Comparison of ENCODE assay signal across 12 mouse cellular contexts in genomic region chr11:109348408-109348807, GRCm38 (mm10). TPM values are rescaled to one million over a fixed set of nuclear protein-coding genes. Genes with fewer than 3 reads are reported as not detected.
DNase-seq lines count a peak whose midpoint lies in the region; ATAC-seq and TF ChIP-seq lines count a peak whose summit lies in the region.
"Had no signal": no experiment of that assay in that cellular context is flagged by ENCODE, and none has a peak within 500 bp of the region (broad histone marks: within the 10 kb centered on the region; RNA-seq: fewer than 3 reads in every experiment).

No protein-coding gene starts in this region.

- H3K4me1 ChIP-seq in lung, embryonic 16.5 days (replicated peaks; ENCODE audit: control insufficient read depth, insufficient read depth, low read length), result peaks cover 45% of the 10 kb centered on the region
- H3K4me1 ChIP-seq in small intestine, adult 2 months (ENCODE audit: control insufficient read depth, insufficient read depth, insufficient read length, low read length), result peaks cover 54% of the 10 kb centered on the region
- no peaks in the 10 kb centered on the region for H3K4me1 ChIP-seq in midbrain, embryonic 11.5 days (ENCODE audit: control insufficient read depth, insufficient read depth, low read length)
- peaks cover 8% of the 10 kb centered on the region; the same call in 1 of the 2 replicates for H3K4me1 ChIP-seq in forebrain, embryonic 14.5 days (ENCODE audit: control insufficient read depth, insufficient read depth, low read length)

- peak; percentile 17 for DNase-seq in adrenal gland, postnatal 14 days
- no peak for DNase-seq in adrenal gland, postnatal 36 days
- no peak for DNase-seq in left cerebral cortex, adult 2 months (ENCODE audit: extremely low spot score in 1 of 2, low spot score in 2 of 2)
- DNase-seq in left cerebral cortex, adult 8-10 months (ENCODE audit: low spot score in 2 of 2), result no peak
- DNase-seq in midbrain, embryonic 11.5 days (ENCODE audit: low spot score, missing footprints), result no peak
- DNase-seq in forebrain, embryonic 14.5 days (ENCODE audit: low spot score), result no peak
- DNase-seq: gastrocnemius, postnatal 10 days had no signal

- no peaks in the 10 kb centered on the region for H3K27me3 ChIP-seq in lung, embryonic 16.5 days (ENCODE audit: control insufficient read depth, insufficient read depth, low read depth, low read length)
- no peaks in the 10 kb centered on the region for H3K27me3 ChIP-seq in small intestine, adult 2 months (ENCODE audit: control insufficient read depth, insufficient read depth, low read length)
- no peaks in the 10 kb centered on the region for H3K27me3 ChIP-seq in midbrain, embryonic 11.5 days (ENCODE audit: control insufficient read depth, insufficient read depth, low read length)
- H3K27me3 ChIP-seq in forebrain, embryonic 14.5 days (replicated peaks; ENCODE audit: control insufficient read depth, insufficient read depth, low read length), result no peaks in the 10 kb centered on the region
- H3K27me3 ChIP-seq: hindbrain, embryonic 12.5 days; neural tube, embryonic 12.5 days; stomach, embryonic 15.5 days had no signal

- TF ChIP-seq POLR2A in small intestine, adult 2 months (IDR thresholded peaks at IDR 0.05; ENCODE audit: low read depth, low read length), result no peak

- H3K36me3 ChIP-seq in lung, embryonic 16.5 days (ENCODE audit: control insufficient read depth, insufficient read depth, low read length), result no peaks in the 10 kb centered on the region
- no peaks in the 10 kb centered on the region for H3K36me3 ChIP-seq in small intestine, adult 2 months (ENCODE audit: control insufficient read depth, insufficient read depth, low read length)
- H3K36me3 ChIP-seq in midbrain, embryonic 11.5 days (ENCODE audit: control insufficient read depth, insufficient read depth, low read length), result no peaks in the 10 kb centered on the region
- no peaks in the 10 kb centered on the region for H3K36me3 ChIP-seq in forebrain, embryonic 14.5 days (ENCODE audit: control insufficient read depth, insufficient read depth, low read length)
- H3K36me3 ChIP-seq: hindbrain, embryonic 12.5 days; neural tube, embryonic 12.5 days; stomach, embryonic 15.5 days had no signal

- H3K4me2 ChIP-seq in lung, embryonic 16.5 days (ENCODE audit: low read depth, low read length), result no peak overlapping the region
- no peak overlapping the region for H3K4me2 ChIP-seq in midbrain, embryonic 11.5 days
- no peak overlapping the region for H3K4me2 ChIP-seq in forebrain, embryonic 14.5 days (ENCODE audit: low read length)
- H3K4me2 ChIP-seq: hindbrain, embryonic 12.5 days; neural tube, embryonic 12.5 days had no signal

- no peak for ATAC-seq in lung, embryonic 16.5 days (ENCODE audit: low read depth)
- no peak for ATAC-seq in midbrain, embryonic 11.5 days (ENCODE audit: low FRiP score)
- no peak for ATAC-seq in forebrain, embryonic 14.5 days

- no peak for TF ChIP-seq CTCF in left cerebral cortex, adult 2 months (IDR thresholded peaks at IDR 0.05)
- TF ChIP-seq CTCF in small intestine, adult 2 months (IDR thresholded peaks at IDR 0.05; ENCODE audit: extremely low read depth, insufficient read length, insufficient replicate concordance, low read depth, low read length), result no peak

- H3K9ac ChIP-seq in lung, embryonic 16.5 days (ENCODE audit: low read length), result no peak overlapping the region
- H3K9ac ChIP-seq in midbrain, embryonic 11.5 days (ENCODE audit: low read length), result no peak overlapping the region
- H3K9ac ChIP-seq in forebrain, embryonic 14.5 days (ENCODE audit: low read length), result no peak overlapping the region
- H3K9ac ChIP-seq: hindbrain, embryonic 12.5 days; neural tube, embryonic 12.5 days; stomach, embryonic 15.5 days had no signal

- intact Hi-C loops in left cerebral cortex, adult 2 months (cut with DNase I), result no loop called here

- peak overlapping the region; percentile 2; the same call in 1 of the 2 replicates for H3K27ac ChIP-seq in left cerebral cortex, adult 2 months
- peak overlapping the region; percentile 82 for H3K27ac ChIP-seq in lung, embryonic 16.5 days (ENCODE audit: low read length)
- peak overlapping the region; percentile 78 for H3K27ac ChIP-seq in small intestine, adult 2 months (ENCODE audit: insufficient read depth, low read depth, low read length)
- H3K27ac ChIP-seq in midbrain, embryonic 11.5 days (ENCODE audit: low read depth, low read length), result no peak overlapping the region
- no peak overlapping the region for H3K27ac ChIP-seq in forebrain, embryonic 14.5 days (ENCODE audit: low read depth, low read length)
- H3K27ac ChIP-seq: hindbrain, embryonic 12.5 days; neural tube, embryonic 12.5 days had no signal

- no peaks in the 10 kb centered on the region for H3K9me3 ChIP-seq in lung, embryonic 16.5 days (ENCODE audit: control insufficient read depth, low read length)
- no peaks in the 10 kb centered on the region for H3K9me3 ChIP-seq in midbrain, embryonic 11.5 days (ENCODE audit: control insufficient read depth, low read length)
- no peaks in the 10 kb centered on the region for H3K9me3 ChIP-seq in forebrain, embryonic 14.5 days (replicated peaks; ENCODE audit: control insufficient read depth, low read length)
- H3K9me3 ChIP-seq: hindbrain, embryonic 12.5 days; neural tube, embryonic 12.5 days; stomach, embryonic 15.5 days had no signal

- H3K4me3 ChIP-seq in left cerebral cortex, adult 2 months, result no peak overlapping the region
- no peak overlapping the region for H3K4me3 ChIP-seq in lung, embryonic 16.5 days (ENCODE audit: low read length)
- no peak overlapping the region for H3K4me3 ChIP-seq in small intestine, adult 2 months (ENCODE audit: low read depth, low read length)
- H3K4me3 ChIP-seq in midbrain, embryonic 11.5 days (ENCODE audit: low read depth, low read length), result no peak overlapping the region
- H3K4me3 ChIP-seq in forebrain, embryonic 14.5 days (ENCODE audit: low read depth, low read length), result no peak overlapping the region
- H3K4me3 ChIP-seq: hindbrain, embryonic 12.5 days; neural tube, embryonic 12.5 days; stomach, embryonic 15.5 days had no signal

- 52% methylated on average over 12 of the region's 12 CpGs for WGBS in lung, embryonic 16.5 days
- WGBS in small intestine, adult 2 months, result 72% methylated on average over 12 of the region's 12 CpGs
- WGBS in midbrain, embryonic 11.5 days, result 83% methylated on average over 12 of the region's 12 CpGs
- WGBS in forebrain, embryonic 14.5 days, result 80% methylated on average over 12 of the region's 12 CpGs

RNA-seq across cellular contexts. Expression of gene Gna13, which starts 14.2 kb away (rescaled TPM):
- 61.7 and 65.3 TPM in 2 replicates for total RNA-seq in adrenal gland, postnatal 14 days (2021)
- total RNA-seq in adrenal gland, postnatal 36 days (2021), result 10 to 100 TPM; 65.2 to 70.7 TPM
- 10 to 100 TPM; 45.0 to 47.7 TPM for total RNA-seq in left cerebral cortex, adult 2 months (2021)
- total RNA-seq in left cerebral cortex, adult 8-10 months (2022), result 10 to 100 TPM; 51.9 to 58.1 (median 54.0) TPM
- 28.3 and 28.9 TPM in 2 replicates for polyA plus RNA-seq in lung, embryonic 16.5 days (2015; fragmentation: Nextera tagmentation; extraction: Ambion mirVana)
- 38.5 and 60.3 TPM in 2 replicates for polyA plus RNA-seq in small intestine, adult 2 months (2012; rRNA removed)
- 19.4 and 20.4 TPM in 2 replicates for polyA plus RNA-seq in midbrain, embryonic 11.5 days (2014; fragmentation: Nextera tagmentation; extraction: Ambion mirVana)
- 13.7 and 16.3 TPM in 2 replicates for polyA plus RNA-seq in forebrain, embryonic 14.5 days (2014; fragmentation: Nextera tagmentation; extraction: Ambion mirVana)

RNA-seq across cellular contexts. Expression of gene Rgs9, which starts 50.5 kb away (rescaled TPM):
- total RNA-seq in adrenal gland, postnatal 14 days (2021), result 4.5 and 7.4 TPM in 2 replicates
- 1 to 10 TPM; 3.1 to 5.1 TPM for total RNA-seq in adrenal gland, postnatal 36 days (2021)
- 10 to 100 TPM; 20.3 to 44.5 TPM for total RNA-seq in left cerebral cortex, adult 2 months (2021)
- 100 to 1,000 TPM; 118 to 133 (median 128) TPM for total RNA-seq in left cerebral cortex, adult 8-10 months (2022)
- 1.5 and 2.2 TPM in 2 replicates for polyA plus RNA-seq in lung, embryonic 16.5 days (2015; fragmentation: Nextera tagmentation; extraction: Ambion mirVana)
- 1.9 and 2.9 TPM in 2 replicates for polyA plus RNA-seq in small intestine, adult 2 months (2012; rRNA removed)
- 1.6 and 1.7 TPM in 2 replicates for polyA plus RNA-seq in midbrain, embryonic 11.5 days (2014; fragmentation: Nextera tagmentation; extraction: Ambion mirVana)
- polyA plus RNA-seq in forebrain, embryonic 14.5 days (2014; fragmentation: Nextera tagmentation; extraction: Ambion mirVana), result 4.3 and 5.4 TPM in 2 replicates

Comparison
In these comparisons a context has a peak if more than half of its experiments do, and no peak if none do; other contexts are left out.
1. H3K27ac ChIP-seq: peak in left cerebral cortex, adult 2 months (single experiment), lung, embryonic 16.5 days (single experiment) and small intestine, adult 2 months (single experiment); none in midbrain, embryonic 11.5 days (single experiment) and forebrain, embryonic 14.5 days (single experiment).